Mouse (Mus musculus): Measurements from ENCODE around the gene Cdkn1a.

- no peak for TF ChIP-seq CTCF (IDR thresholded peaks at IDR 0.05; ENCODE audit: insufficient read depth, low read depth, low read length)
- TF ChIP-seq POLR2A (IDR thresholded peaks at IDR 0.05; ENCODE audit: insufficient read depth, low read depth, low read length), result no peak
Observed at GRCm38 (mm10) chr17:29063988-29064285, 26.8 kb upstream of the Cdkn1a start.

All from olfactory bulb, adult 2 months (tissue).